Mouse (Mus musculus): ENCODE data around the gene Slc16a8.

DNA sequence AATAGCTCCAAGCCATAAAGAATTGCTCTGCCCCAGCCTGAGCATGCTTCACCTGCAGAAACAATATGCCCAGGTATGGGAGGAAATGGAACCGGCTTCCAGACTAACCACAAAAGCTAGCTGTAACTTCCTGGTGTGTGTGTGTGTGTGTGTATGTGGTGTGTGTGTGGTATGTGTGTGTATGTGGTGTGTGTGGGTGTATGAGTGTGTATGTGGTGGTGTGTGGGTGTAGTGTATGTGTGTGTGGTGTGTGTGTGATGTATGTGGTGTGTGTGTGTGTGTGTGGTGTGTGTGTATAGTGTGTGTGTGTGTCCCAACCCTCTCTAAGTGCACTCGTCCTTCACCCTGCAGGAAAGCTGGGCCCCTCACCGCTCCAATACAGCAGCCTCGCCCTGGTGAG is 10.8 kb upstream of the Slc16a8 start:
- TF ChIP-seq CTCF (IDR thresholded peaks at IDR 0.05; ENCODE audit: extremely low read depth, insufficient read depth, insufficient read length, insufficient replicate concordance) (no peak), POLR2A (IDR thresholded peaks at IDR 0.05; ENCODE audit: low read depth, low read length) (no peak)
